29 mouse cellular contexts compared by ENCODE assay signal in the genomic region with DNA sequence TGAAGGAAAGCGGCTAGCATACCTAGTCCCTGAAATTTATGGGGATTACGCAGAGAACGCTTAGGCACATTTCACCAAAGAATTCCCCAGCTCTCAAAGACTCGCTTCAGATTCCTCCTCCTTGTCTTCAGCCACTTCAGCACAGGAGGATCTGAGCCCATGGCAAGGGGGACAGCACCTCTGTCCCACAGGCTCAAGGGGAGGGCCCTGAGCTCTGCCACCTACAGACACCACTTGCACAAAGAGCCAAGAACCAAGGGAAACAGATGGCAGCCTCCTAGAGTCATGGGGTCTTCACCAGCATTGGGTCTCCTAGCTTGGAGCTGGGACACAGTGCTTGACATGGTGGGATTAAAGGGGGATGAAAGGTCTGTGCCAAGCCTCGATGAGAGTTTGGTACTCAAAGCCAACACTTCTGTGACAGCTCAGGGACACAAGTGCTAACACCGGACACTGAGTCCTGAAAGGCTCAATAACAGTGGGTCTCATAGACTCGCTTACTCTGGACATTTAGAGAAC. TPM values are rescaled to one million over a fixed set of nuclear protein-coding genes. Genes with fewer than 3 reads are reported as not detected.
DNase-seq lines count a peak whose midpoint lies in the region; ATAC-seq and TF ChIP-seq lines count a peak whose summit lies in the region.
"Had no signal": no experiment of that assay in that cellular context is flagged by ENCODE, and none has a peak within 500 bp of the region (broad histone marks: within the 10 kb centered on the region; RNA-seq: fewer than 3 reads in every experiment).

No protein-coding gene starts in this region.

- 63% methylated on average over 7 of the region's 7 CpGs for WGBS in hindbrain, embryonic 16.5 days
- 81% methylated on average over 7 of the region's 7 CpGs for WGBS in hindbrain, embryonic 14.5 days
- 84% methylated on average over 7 of the region's 7 CpGs for WGBS in midbrain, embryonic 13.5 days
- WGBS in midbrain, embryonic 10.5 days: 92% methylated on average over 7 of the region's 7 CpGs
- 72% methylated on average over 7 of the region's 7 CpGs for WGBS in midbrain, postnatal 0 days

- no peak overlapping the region for H3K4me3 ChIP-seq in hindbrain, embryonic 16.5 days (ENCODE audit: low read length)
- no peak overlapping the region for H3K4me3 ChIP-seq in hindbrain, embryonic 14.5 days (replicated peaks; ENCODE audit: low read length)
- no peak overlapping the region for H3K4me3 ChIP-seq in midbrain, embryonic 13.5 days (replicated peaks)
- no peak overlapping the region for H3K4me3 ChIP-seq in midbrain, embryonic 10.5 days
- H3K4me3 ChIP-seq in midbrain, postnatal 0 days (ENCODE audit: low read depth, low read length): no peak overlapping the region
- no peak overlapping the region for H3K4me3 ChIP-seq in left cerebral cortex, adult 2 months
- H3K4me3 ChIP-seq: embryonic facial prominence, embryonic 10.5 days; embryonic facial prominence, embryonic 15.5 days; heart, adult 2 months; heart, embryonic 13.5 days; layer of hippocampus, adult 2 months; liver, embryonic 15.5 days; neural tube, embryonic 12.5 days had no signal

- no peak for TF ChIP-seq CTCF in midbrain, postnatal 0 days (IDR thresholded peaks at IDR 0.05)
- no peak for TF ChIP-seq CTCF in left cerebral cortex, adult 2 months (IDR thresholded peaks at IDR 0.05)

- DNase-seq in cerebellum, postnatal 10 days: peak; percentile 43 to 63
- DNase-seq in cerebellum, postnatal 4 days (ENCODE audit: low spot score in 2 of 2): no peak
- no peak for DNase-seq in hindbrain, embryonic 14.5 days (ENCODE audit: low spot score)
- DNase-seq in midbrain, embryonic 10.5 days (ENCODE audit: low spot score): no peak
- peak; percentile 18 for DNase-seq in midbrain, postnatal 0 days (ENCODE audit: low spot score)
- no peak for DNase-seq in left cerebral cortex, adult 2 months (ENCODE audit: extremely low spot score in 1 of 2, low spot score in 2 of 2)
- DNase-seq: adrenal gland, adult 2 months; adrenal gland, postnatal 36 days; cerebellum, adult 18-20 months; gastrocnemius, postnatal 25 days; heart, adult 2 months; heart, postnatal 10 days; kidney, adult 11 months; kidney, postnatal 25 days; lung, embryonic 14.5 days; lung, postnatal 14 days; thymus, adult 2 months; thymus, postnatal 36 days had no signal

- H3K27ac ChIP-seq in hindbrain, embryonic 16.5 days (ENCODE audit: low read depth, low read length): no peak overlapping the region
- no peak overlapping the region for H3K27ac ChIP-seq in hindbrain, embryonic 14.5 days
- peak overlapping the region; percentile 25; the same call in 1 of the 2 replicates for H3K27ac ChIP-seq in midbrain, embryonic 13.5 days
- no peak overlapping the region for H3K27ac ChIP-seq in midbrain, embryonic 10.5 days (replicated peaks)
- H3K27ac ChIP-seq in midbrain, postnatal 0 days (ENCODE audit: low read depth, low read length): no peak overlapping the region
- no peak overlapping the region for H3K27ac ChIP-seq in left cerebral cortex, adult 2 months
- H3K27ac ChIP-seq: embryonic facial prominence, embryonic 10.5 days; embryonic facial prominence, embryonic 15.5 days; heart, adult 2 months; heart, embryonic 13.5 days; layer of hippocampus, adult 2 months; liver, embryonic 15.5 days; neural tube, embryonic 12.5 days had no signal

- H3K27me3 ChIP-seq in hindbrain, embryonic 16.5 days (replicated peaks; ENCODE audit: control insufficient read depth, insufficient read depth, low read length): no peaks in the 10 kb centered on the region
- H3K27me3 ChIP-seq in hindbrain, embryonic 14.5 days (ENCODE audit: control insufficient read depth, insufficient read depth, low read length): no peaks in the 10 kb centered on the region
- 0 out of 2 replicates have a peak, but pooled peaks cover 6% of the 10 kb centered on the region for H3K27me3 ChIP-seq in midbrain, embryonic 13.5 days
- 0 out of 2 replicates have a peak, but pooled peaks cover 3% of the 10 kb centered on the region for H3K27me3 ChIP-seq in midbrain, embryonic 10.5 days (ENCODE audit: low read depth, poor library complexity, severe bottlenecking)
- no peaks in the 10 kb centered on the region for H3K27me3 ChIP-seq in midbrain, postnatal 0 days (ENCODE audit: insufficient read depth, low read length)
- H3K27me3 ChIP-seq: CH12.LX; embryonic facial prominence, embryonic 15.5 days; heart, embryonic 13.5 days; liver, embryonic 15.5 days; neural tube, embryonic 12.5 days had no signal

- no peak overlapping the region for H3K4me2 ChIP-seq in hindbrain, embryonic 16.5 days (ENCODE audit: low read length)
- H3K4me2 ChIP-seq in hindbrain, embryonic 14.5 days (replicated peaks): no peak overlapping the region
- no peak overlapping the region for H3K4me2 ChIP-seq in midbrain, embryonic 13.5 days (replicated peaks)
- H3K4me2 ChIP-seq in midbrain, postnatal 0 days (ENCODE audit: low read depth, low read length, poor library complexity, severe bottlenecking): no peak overlapping the region
- H3K4me2 ChIP-seq: embryonic facial prominence, embryonic 15.5 days; heart, embryonic 13.5 days; liver, embryonic 15.5 days; lung, embryonic 14.5 days; neural tube, embryonic 12.5 days had no signal

- ATAC-seq in hindbrain, embryonic 16.5 days: peak; percentile 44
- ATAC-seq in hindbrain, embryonic 14.5 days (ENCODE audit: low FRiP score): no peak
- no peak for ATAC-seq in midbrain, embryonic 13.5 days
- no peak for ATAC-seq in midbrain, postnatal 0 days (ENCODE audit: low FRiP score)
- ATAC-seq: activated CD4-positive, CD25-positive, alpha-beta regulatory T cell, adult 4 months; inflammation-experienced regulatory T-cells, adult 6 months had no signal

- H3K4me1 ChIP-seq in hindbrain, embryonic 16.5 days (ENCODE audit: control insufficient read depth, insufficient read depth, low read depth, low read length): no peaks in the 10 kb centered on the region; the same call in 1 of the 2 replicates
- H3K4me1 ChIP-seq in hindbrain, embryonic 14.5 days (replicated peaks; ENCODE audit: control insufficient read depth, insufficient read depth, low read length): peaks cover 7% of the 10 kb centered on the region; the same call in 1 of the 2 replicates
- H3K4me1 ChIP-seq in midbrain, embryonic 13.5 days (replicated peaks): peaks cover 13% of the 10 kb centered on the region
- peaks cover 6% of the 10 kb centered on the region; the same call in 1 of the 2 replicates for H3K4me1 ChIP-seq in midbrain, embryonic 10.5 days
- H3K4me1 ChIP-seq in midbrain, postnatal 0 days (ENCODE audit: insufficient read depth, low read length): no peaks in the 10 kb centered on the region
- H3K4me1 ChIP-seq: embryonic facial prominence, embryonic 15.5 days; liver, embryonic 15.5 days; neural tube, embryonic 12.5 days had no signal

- H3K9me3 ChIP-seq in hindbrain, embryonic 16.5 days (ENCODE audit: control insufficient read depth, low read length): no peaks in the 10 kb centered on the region
- no peaks in the 10 kb centered on the region for H3K9me3 ChIP-seq in hindbrain, embryonic 14.5 days (ENCODE audit: control insufficient read depth, low read length)
- no peaks in the 10 kb centered on the region for H3K9me3 ChIP-seq in midbrain, embryonic 13.5 days
- H3K9me3 ChIP-seq in midbrain, embryonic 10.5 days (replicated peaks): no peaks in the 10 kb centered on the region
- no peaks in the 10 kb centered on the region for H3K9me3 ChIP-seq in midbrain, postnatal 0 days (ENCODE audit: low read length)
- H3K9me3 ChIP-seq: embryonic facial prominence, embryonic 10.5 days; embryonic facial prominence, embryonic 15.5 days; heart, embryonic 13.5 days; liver, embryonic 15.5 days; neural tube, embryonic 12.5 days had no signal

- intact Hi-C loops in left cerebral cortex, adult 2 months (cut with DNase I): no loop called here

- H3K9ac ChIP-seq in hindbrain, embryonic 16.5 days (ENCODE audit: low read depth, low read length): no peak overlapping the region
- no peak overlapping the region for H3K9ac ChIP-seq in hindbrain, embryonic 14.5 days
- no peak overlapping the region for H3K9ac ChIP-seq in midbrain, embryonic 13.5 days (replicated peaks)
- H3K9ac ChIP-seq in midbrain, postnatal 0 days (replicated peaks; ENCODE audit: low read length, poor library complexity, severe bottlenecking): no peak overlapping the region
- H3K9ac ChIP-seq: embryonic facial prominence, embryonic 15.5 days; heart, embryonic 13.5 days; liver, embryonic 15.5 days; lung, embryonic 14.5 days; neural tube, embryonic 12.5 days had no signal

- no peaks in the 10 kb centered on the region for H3K36me3 ChIP-seq in hindbrain, embryonic 16.5 days (ENCODE audit: control insufficient read depth, insufficient read depth, low read length)
- H3K36me3 ChIP-seq in hindbrain, embryonic 14.5 days (replicated peaks; ENCODE audit: control insufficient read depth, insufficient read depth): no peaks in the 10 kb centered on the region
- no peaks in the 10 kb centered on the region for H3K36me3 ChIP-seq in midbrain, embryonic 13.5 days
- H3K36me3 ChIP-seq in midbrain, embryonic 10.5 days: no peaks in the 10 kb centered on the region
- no peaks in the 10 kb centered on the region for H3K36me3 ChIP-seq in midbrain, postnatal 0 days (ENCODE audit: insufficient read depth, low read length)
- H3K36me3 ChIP-seq: embryonic facial prominence, embryonic 10.5 days; embryonic facial prominence, embryonic 15.5 days; heart, embryonic 13.5 days; liver, embryonic 15.5 days; neural tube, embryonic 12.5 days had no signal

RNA-seq across cellular contexts. Expression of gene Scml4, which starts 13.0 kb away (rescaled TPM):
- polyA plus RNA-seq in hindbrain, embryonic 16.5 days (2015; fragmentation: Nextera tagmentation; extraction: Ambion mirVana): 9.1 and 11.6 TPM in 2 replicates
- 9.3 and 13.3 TPM in 2 replicates for polyA plus RNA-seq in hindbrain, embryonic 14.5 days (2014; fragmentation: Nextera tagmentation; extraction: Ambion mirVana)
- 10.3 and 11.3 TPM in 2 replicates for polyA plus RNA-seq in midbrain, embryonic 13.5 days (2015; fragmentation: Nextera tagmentation; extraction: Ambion mirVana)
- 0.17 and 0.97 TPM in 2 replicates for polyA plus RNA-seq in midbrain, embryonic 10.5 days (2016; fragmentation: Nextera tagmentation; extraction: Ambion mirVana)
- total RNA-seq in midbrain, postnatal 0 days (2014; rRNA removed): 53.8 and 57.1 TPM in 2 replicates
- polyA plus RNA-seq in midbrain, postnatal 0 days (2015; fragmentation: Nextera tagmentation; extraction: Ambion mirVana): 11.4 and 12.9 TPM in 2 replicates
- 1 to 10 TPM; 3.6 TPM for total RNA-seq in left cerebral cortex, adult 2 months (2021)

Comparison
In these comparisons a context has a peak if more than half of its experiments do, and no peak if none do; other contexts are left out.
1. DNase-seq: peak in cerebellum, postnatal 10 days (2 of 2) and midbrain, postnatal 0 days (single experiment); none in cerebellum, postnatal 4 days (0 of 2), hindbrain, embryonic 14.5 days (single experiment), midbrain, embryonic 10.5 days (single experiment) and left cerebral cortex, adult 2 months (0 of 2).